Mouse (Mus musculus) CD4-positive, CD25-positive, alpha-beta regulatory T cell, adult 4 months (primary cell): ENCODE measurements around the gene F7. TPM values are rescaled to one million over a fixed set of nuclear protein-coding genes. Genes with fewer than 3 reads are reported as not detected.
"Not testable (repeated sequence)": the region's sequence is repeated elsewhere in the genome, so short reads cannot be mapped to it uniquely, and the experiment has no call there.

ENCODE experiments used
- ATAC-seq: one replicate; pipeline ENCODE4 v1.8.0; 2017
- polyA plus RNA-seq, 2 experiments: library from polyadenylated mRNA; unstranded; fragments of 100-300 nt; shearing (Covaris generic); gene quantifications; one replicate each; pipeline ENCODE4 v1.2.1; 2017

The F7 gene
- polyA plus RNA-seq, 2 experiments from 2014 or later, result not detected

DNA sequence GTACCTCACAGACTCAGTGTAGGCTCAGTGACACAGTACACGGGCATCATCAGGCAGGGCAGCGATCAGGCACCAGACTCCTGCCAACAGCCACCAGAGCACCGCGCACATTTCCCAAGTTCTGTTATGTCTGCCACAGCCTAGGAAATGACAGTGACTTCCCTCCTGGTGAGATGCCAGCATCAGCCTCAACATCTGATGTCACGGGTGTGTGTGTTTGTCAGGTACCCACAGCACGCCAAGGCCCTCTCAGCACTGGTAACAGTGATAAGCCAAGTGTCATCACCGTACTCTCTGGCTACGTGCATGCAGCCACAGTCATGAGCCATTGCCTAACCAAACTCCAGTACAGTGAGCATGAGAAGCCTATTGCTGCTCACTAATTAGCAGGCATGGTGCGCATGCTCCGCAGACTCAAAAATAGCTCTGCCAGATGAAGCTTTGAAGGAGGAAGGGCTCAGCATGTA, 10.5 kb downstream of the F7 start:
- no peak for ATAC-seq

DNA sequence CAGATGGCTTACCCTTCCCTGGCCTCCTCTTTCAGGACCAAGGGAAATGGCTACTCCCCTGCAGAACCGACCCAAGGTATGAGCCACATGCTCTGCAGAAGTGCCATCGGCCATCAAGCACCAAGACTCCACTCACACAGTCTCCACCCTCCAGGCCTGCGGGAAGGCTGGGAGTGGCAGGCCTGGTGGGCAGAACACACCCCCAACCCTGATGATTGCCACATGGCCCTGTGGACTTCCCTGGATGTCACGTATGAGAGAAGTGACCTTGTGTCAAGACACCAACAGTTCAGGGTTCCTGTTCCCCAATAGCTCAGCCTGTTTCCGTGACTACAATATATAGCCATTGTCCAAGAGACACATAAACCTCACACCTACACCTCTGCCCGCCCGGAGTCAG, 11.2 kb downstream of the F7 start, which contains the start of gene F10:
F10 (plus strand) TSS at position 294 of the 400 bp plus-strand sequence.
- no peak for ATAC-seq

- ATAC-seq, result no peak
These were observed 11.7 kb downstream of the F7 start for GRCm38 (mm10) chr8:13037569-13037968.

GRCm38 (mm10) chr8:13039054-13039453, 13.2 kb downstream of the F7 start:
- ATAC-seq, result no peak

DNA sequence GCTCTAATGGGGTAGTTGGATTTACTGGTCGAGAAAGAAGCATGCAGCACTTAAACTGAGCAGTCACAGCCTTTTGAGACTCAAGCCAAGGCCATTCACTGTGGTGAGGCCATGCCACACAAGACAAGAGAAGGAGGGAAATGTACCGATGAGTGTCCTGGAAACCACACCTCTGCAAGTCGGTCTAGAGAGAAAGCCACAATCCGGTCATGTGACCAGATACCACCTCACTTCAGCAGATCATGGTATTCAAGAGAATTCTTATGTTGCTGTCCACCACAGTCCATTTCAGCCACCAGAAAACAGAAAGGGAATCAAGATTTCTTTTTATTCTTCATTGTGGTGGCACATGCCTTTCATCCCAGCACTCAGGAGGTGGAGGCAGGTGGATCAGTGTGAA, 15.6 kb downstream of the F7 start:
- ATAC-seq, result no peak

GRCm38 (mm10) chr8:13047652-13048051, 21.8 kb downstream of the F7 start:
- ATAC-seq, result no peak

- ATAC-seq, result no peak
These were observed 24.7 kb downstream of the F7 start for GRCm38 (mm10) chr8:13050550-13050949.

- ATAC-seq, result no peak
These were observed 31.5 kb downstream of the F7 start for GRCm38 (mm10) chr8:13057351-13057750.

DNA sequence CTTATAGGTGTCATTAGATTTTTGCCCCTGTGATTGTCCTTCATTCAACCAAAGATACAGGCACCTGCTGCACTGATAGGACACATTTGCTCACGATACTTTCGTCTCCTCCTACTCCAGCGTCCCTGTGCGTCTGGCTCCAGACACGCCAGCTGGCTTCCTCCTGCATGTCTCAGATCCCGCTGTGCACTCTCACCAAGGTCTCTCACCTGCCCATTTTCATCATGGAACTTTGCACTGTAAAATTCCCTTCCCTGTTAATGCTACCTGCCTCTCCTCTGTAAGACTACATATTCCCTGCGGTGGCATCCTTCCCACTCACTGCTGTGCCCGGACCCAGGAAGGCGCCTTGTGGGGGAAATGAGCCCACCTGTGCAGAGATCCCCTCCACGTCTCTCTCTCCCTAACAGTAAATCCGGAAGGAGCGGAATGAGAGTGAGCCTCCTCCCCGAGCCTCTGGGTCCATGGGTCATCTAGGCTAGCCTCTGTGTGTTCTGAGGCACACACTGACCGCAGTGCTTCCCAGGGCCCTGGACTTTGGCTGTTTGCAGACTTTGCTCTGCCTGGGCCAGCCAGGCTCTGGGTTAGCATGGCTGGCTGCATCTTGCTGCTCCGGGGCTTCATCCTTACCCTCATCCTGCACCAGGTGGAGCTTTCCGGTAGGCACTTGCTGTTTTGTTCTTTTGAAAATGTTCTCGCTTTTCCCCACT, 34.8 kb downstream of the F7 start, which contains the start of gene Proz:
Proz (plus strand) TSS at position 474 of the 710 bp plus-strand sequence.
- ATAC-seq, result no peak

DNA sequence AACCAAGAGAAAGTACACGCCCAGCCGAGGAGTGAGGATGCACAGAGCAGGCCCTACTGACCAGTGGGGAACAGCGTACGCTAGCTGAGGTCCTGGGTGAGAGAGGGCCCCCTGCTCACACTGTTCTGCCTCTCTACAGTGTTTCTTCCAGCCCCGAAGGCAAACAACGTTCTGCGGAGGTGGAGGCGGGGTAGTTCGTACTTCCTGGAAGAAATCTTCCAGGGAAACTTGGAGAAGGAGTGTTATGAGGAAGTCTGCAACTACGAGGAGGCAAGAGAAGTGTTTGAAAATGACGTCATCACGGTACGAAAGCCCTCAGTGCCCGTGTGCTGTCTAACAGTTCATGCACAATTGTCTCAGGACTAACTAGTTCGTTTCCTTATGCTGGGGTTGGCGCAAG, 37.3 kb downstream of the F7 start:
- ATAC-seq, result no peak

DNA sequence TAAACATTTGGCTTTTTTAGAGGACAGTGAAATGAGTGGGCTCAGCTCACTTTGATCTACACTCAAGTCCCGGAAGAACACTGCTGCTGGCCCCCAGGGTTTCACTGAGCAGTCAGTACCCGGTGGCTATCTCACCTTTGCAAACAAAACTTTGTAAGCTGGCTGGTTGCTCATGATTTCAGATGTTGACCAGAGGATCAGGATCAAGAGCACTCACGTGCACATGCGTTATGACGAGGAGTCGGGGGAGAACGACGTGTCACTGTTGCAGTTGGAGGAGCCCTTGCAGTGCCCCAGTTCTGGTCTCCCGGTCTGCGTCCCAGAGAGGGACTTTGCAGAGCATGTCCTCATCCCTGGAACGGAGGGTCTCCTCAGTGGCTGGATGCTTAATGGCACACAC, 47.4 kb downstream of the F7 start:
- ATAC-seq, result no peak

DNA sequence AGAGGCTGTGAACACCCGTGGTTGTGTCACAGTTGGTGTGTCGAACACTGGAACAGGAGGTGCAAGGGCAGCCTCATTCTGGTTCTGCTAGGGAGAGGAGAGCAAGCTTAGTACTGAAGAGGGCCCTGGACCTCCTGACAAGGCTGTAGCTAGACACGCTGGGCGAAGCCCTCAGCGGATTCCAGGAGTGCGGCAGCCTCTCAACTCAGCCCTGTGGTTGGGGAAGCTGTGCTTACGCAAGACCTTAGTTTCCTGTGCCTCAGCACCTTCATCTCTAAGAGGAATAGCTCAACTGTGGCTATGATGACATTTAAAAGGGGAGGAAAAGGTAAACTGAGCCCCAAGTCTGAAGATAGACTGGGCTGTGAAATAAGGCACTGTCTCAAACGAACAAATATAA, 49.2 kb downstream of the F7 start:
- ATAC-seq, result no peak

DNA sequence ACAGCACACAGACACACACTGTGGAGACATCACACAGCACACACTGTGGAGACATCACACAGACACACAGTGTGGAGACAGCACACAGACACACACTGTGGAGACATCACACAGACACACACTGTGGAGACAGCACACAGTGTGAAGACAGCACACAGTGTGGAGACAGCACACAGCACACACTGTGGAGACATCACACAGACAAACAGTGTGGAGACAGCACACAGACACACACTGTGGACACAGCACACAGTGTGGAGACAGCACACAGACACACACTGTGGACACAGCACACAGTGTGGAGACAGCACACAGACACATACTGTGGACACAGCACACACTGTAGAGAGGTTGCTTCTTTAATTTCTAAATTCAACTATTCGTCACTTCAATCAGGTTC, 49.7 kb downstream of the F7 start:
- ATAC-seq, result not testable (repeated sequence)

DNA sequence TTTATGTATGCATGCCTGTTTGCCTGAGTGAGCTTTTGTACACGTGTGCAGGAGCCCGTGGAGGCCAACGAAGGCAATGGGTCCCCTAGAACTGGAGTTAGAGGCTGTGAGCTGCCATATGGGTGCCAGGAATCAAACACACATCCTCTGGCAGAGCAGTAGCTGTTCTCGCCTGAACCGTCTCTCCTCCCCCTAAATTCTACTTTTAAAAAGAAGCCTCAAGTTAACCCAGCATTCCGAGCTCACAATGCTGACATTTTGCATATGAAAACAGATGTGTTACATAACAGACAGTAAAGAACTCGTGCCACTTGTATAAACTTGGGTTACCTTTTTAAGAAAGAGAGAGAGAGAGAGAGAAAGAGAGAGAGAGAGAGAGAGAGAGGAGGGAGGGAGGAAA, 51.7 kb downstream of the F7 start:
- ATAC-seq, result no peak

Other genes with a start within 250 kb of the F7 start
- gene Mcf2l, start 152.2 kb upstream of the F7 start, polyA plus RNA-seq, result under 1 TPM in 1 of 2 experiments, not detected in 1; 0.65 TPM
- not detected for gene F10, start 11.3 kb downstream of the F7 start, polyA plus RNA-seq
- gene Proz, start 34.9 kb downstream of the F7 start, polyA plus RNA-seq, result 1 to 10 TPM; 1.9 to 2.9 TPM
- gene Pcid2, start 79.4 kb downstream of the F7 start, polyA plus RNA-seq, result 10 to 100 TPM; 38.6 to 56.6 TPM
- gene Cul4a, start 79.6 kb downstream of the F7 start, polyA plus RNA-seq, result 10 to 100 TPM; 20.3 to 20.5 TPM
- 10 to 100 TPM; 12.6 to 25.2 TPM for gene Lamp1, start 133.1 kb downstream of the F7 start, polyA plus RNA-seq
- 1 to 10 TPM; 2.8 to 3.2 TPM for gene Grtp1, start 174.6 kb downstream of the F7 start, polyA plus RNA-seq
- gene Adprhl1, start 228.1 kb downstream of the F7 start, polyA plus RNA-seq, result under 1 TPM in 1 of 2 experiments, not detected in 1; 0.12 TPM